In the genomic region with DNA sequence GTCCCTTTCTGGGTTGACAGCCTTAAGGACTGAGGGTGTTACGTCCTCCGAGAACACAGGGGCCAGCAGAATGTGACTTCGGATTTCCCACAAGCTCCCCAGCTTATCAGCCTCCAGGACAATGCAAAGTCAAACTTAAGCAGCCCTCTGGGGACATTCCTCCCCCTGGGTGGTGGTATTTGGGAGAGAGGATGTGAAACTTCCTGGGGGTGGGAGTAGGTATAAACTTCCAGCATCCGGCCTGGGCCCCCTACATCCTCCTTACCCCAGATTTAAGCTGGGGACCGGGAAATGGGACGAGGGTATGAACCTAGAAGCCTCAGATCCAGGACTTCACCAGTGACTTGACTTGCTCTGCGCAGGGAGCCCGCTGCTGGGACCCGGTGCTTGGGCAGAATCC, we compare ENCODE assay signal across 9 mouse cellular contexts. TPM values are rescaled to one million over a fixed set of nuclear protein-coding genes. Genes with fewer than 3 reads are reported as not detected.
DNase-seq lines count a peak whose midpoint lies in the region; ATAC-seq lines count a peak whose summit lies in the region.
"Had no signal": no experiment of that assay in that cellular context is flagged by ENCODE, and none has a peak within 500 bp of the region (broad histone marks: within the 10 kb centered on the region; RNA-seq: fewer than 3 reads in every experiment).

No protein-coding gene starts in this region.

- peak overlapping the region; percentile 81 for H3K9ac ChIP-seq in heart, embryonic 11.5 days (ENCODE audit: low read depth, low read length)

- peaks cover 30% of the 10 kb centered on the region for H3K4me1 ChIP-seq in heart, embryonic 11.5 days (ENCODE audit: control insufficient read depth, insufficient read depth, low read length)
- peaks cover 69% of the 10 kb centered on the region for H3K4me1 ChIP-seq in embryonic facial prominence, embryonic 10.5 days
- H3K4me1 ChIP-seq in midbrain, embryonic 10.5 days = peaks cover 82% of the 10 kb centered on the region

- ATAC-seq in heart, embryonic 11.5 days (replicated peaks; ENCODE audit: insufficient number of reproducible peaks, low FRiP score, low TSS enrichment) = 0 out of 2 replicates have a peak, but pooled peaks have one; percentile 0
- ATAC-seq in inflammation-experienced regulatory T-cells, adult 6 months = peak; percentile 29

- H3K27ac ChIP-seq in heart, embryonic 11.5 days (ENCODE audit: low read depth, low read length) = peak overlapping the region; percentile 82
- H3K27ac ChIP-seq in embryonic facial prominence, embryonic 10.5 days (replicated peaks) = peak overlapping the region; percentile 86
- peak overlapping the region; percentile 92 for H3K27ac ChIP-seq in midbrain, embryonic 10.5 days (replicated peaks)

- H3K27me3 ChIP-seq in heart, embryonic 11.5 days (ENCODE audit: control insufficient read depth, insufficient read depth, low read length) = no peaks in the 10 kb centered on the region
- H3K27me3 ChIP-seq in embryonic facial prominence, embryonic 10.5 days (replicated peaks; ENCODE audit: low read depth, poor library complexity, severe bottlenecking) = peaks cover 48% of the 10 kb centered on the region
- H3K27me3 ChIP-seq in midbrain, embryonic 10.5 days (ENCODE audit: low read depth, poor library complexity, severe bottlenecking) = peaks cover 55% of the 10 kb centered on the region

- WGBS in heart, embryonic 11.5 days (ENCODE audit: insufficient replicate concordance) = 2% methylated on average over 9 of the region's 9 CpGs
- 3% methylated on average over 9 of the region's 9 CpGs for WGBS in embryonic facial prominence, embryonic 10.5 days
- 5% methylated on average over 9 of the region's 9 CpGs for WGBS in midbrain, embryonic 10.5 days

- intact Hi-C loops in heart, postnatal 25 days (cut with DNase I) = loop anchor here (5.0 to 10.0 kb wide), 2 partner anchors 105 to 263 kb away; a partner anchor contains a TSS

- no peaks in the 10 kb centered on the region for H3K36me3 ChIP-seq in heart, embryonic 11.5 days (ENCODE audit: control insufficient read depth, insufficient read depth, low read length)
- no peaks in the 10 kb centered on the region for H3K36me3 ChIP-seq in embryonic facial prominence, embryonic 10.5 days (replicated peaks)
- H3K36me3 ChIP-seq in midbrain, embryonic 10.5 days = no peaks in the 10 kb centered on the region

- H3K4me3 ChIP-seq in heart, embryonic 11.5 days (ENCODE audit: low read depth, low read length) = peak overlapping the region; percentile 42
- peak overlapping the region; percentile 57 for H3K4me3 ChIP-seq in embryonic facial prominence, embryonic 10.5 days
- H3K4me3 ChIP-seq in midbrain, embryonic 10.5 days = peak overlapping the region; percentile 59

- peak overlapping the region; percentile 86 for H3K4me2 ChIP-seq in heart, embryonic 11.5 days

- no peak for DNase-seq in heart, postnatal 25 days (ENCODE audit: low spot score)
- no peak for DNase-seq in embryonic facial prominence, embryonic 10.5 days (ENCODE audit: low spot score)
- DNase-seq in midbrain, embryonic 10.5 days (ENCODE audit: low spot score) = no peak
- DNase-seq in embryo, embryonic 9.5 days (ENCODE audit: extremely low spot score) = no peak
- no peak for DNase-seq in yolk sac, embryonic 10.5 days (ENCODE audit: low spot score)
- DNase-seq in right cerebral cortex, postnatal 14 days = no peak

- no peaks in the 10 kb centered on the region for H3K9me3 ChIP-seq in heart, embryonic 11.5 days (replicated peaks; ENCODE audit: control insufficient read depth, low read length)
- H3K9me3 ChIP-seq in embryonic facial prominence, embryonic 10.5 days = no peaks in the 10 kb centered on the region
- H3K9me3 ChIP-seq in midbrain, embryonic 10.5 days (replicated peaks) = no peaks in the 10 kb centered on the region

RNA-seq across cellular contexts. Expression of a gene that starts 4.6 kb away (rescaled TPM):
- polyA plus RNA-seq in heart, embryonic 11.5 days (2014; fragmentation: Nextera tagmentation; extraction: Ambion mirVana) = 86.2 and 105 TPM in 2 replicates
- 10 to 100 TPM; 38.9 to 40.4 TPM for total RNA-seq in heart, postnatal 25 days (2021)
- polyA plus RNA-seq in embryonic facial prominence, embryonic 10.5 days (2016; fragmentation: Nextera tagmentation; extraction: Ambion mirVana) = 11.2 and 12.3 TPM in 2 replicates
- under 1 TPM in 1 of 3 experiments, not detected in 2; 0.69 TPM for polyA plus RNA-seq in inflammation-experienced regulatory T-cells, adult 6 months (2017; shearing (Covaris generic))
- 12.0 and 13.7 TPM in 2 replicates for polyA plus RNA-seq in midbrain, embryonic 10.5 days (2016; fragmentation: Nextera tagmentation; extraction: Ambion mirVana)

RNA-seq across cellular contexts. Expression of a gene that starts 16.3 kb away (rescaled TPM):
- polyA plus RNA-seq in heart, embryonic 11.5 days (2014; fragmentation: Nextera tagmentation; extraction: Ambion mirVana) = 35.2 and 38.2 TPM in 2 replicates
- 1 to 10 TPM; 7.7 to 8.1 TPM for total RNA-seq in heart, postnatal 25 days (2021)
- 80.1 and 80.9 TPM in 2 replicates for polyA plus RNA-seq in embryonic facial prominence, embryonic 10.5 days (2016; fragmentation: Nextera tagmentation; extraction: Ambion mirVana)
- 1 to 10 TPM; 3.9 to 8.2 (median 6.0) TPM for polyA plus RNA-seq in inflammation-experienced regulatory T-cells, adult 6 months (2017; shearing (Covaris generic))
- 81.3 and 81.5 TPM in 2 replicates for polyA plus RNA-seq in midbrain, embryonic 10.5 days (2016; fragmentation: Nextera tagmentation; extraction: Ambion mirVana)

RNA-seq across cellular contexts. Expression of a gene that starts 16.3 kb away (rescaled TPM):
- 0.28 TPM in 1 of 2 replicates, not detected in the other for polyA plus RNA-seq in heart, embryonic 11.5 days (2014; fragmentation: Nextera tagmentation; extraction: Ambion mirVana)
- total RNA-seq in heart, postnatal 25 days (2021) = under 1 TPM in 1 of 2 experiments, not detected in 1; 0.11 TPM
- polyA plus RNA-seq in embryonic facial prominence, embryonic 10.5 days (2016; fragmentation: Nextera tagmentation; extraction: Ambion mirVana) = 0.31 and 0.49 TPM in 2 replicates
- polyA plus RNA-seq in inflammation-experienced regulatory T-cells, adult 6 months (2017; shearing (Covaris generic)) = not detected
- 0.35 and 0.63 TPM in 2 replicates for polyA plus RNA-seq in midbrain, embryonic 10.5 days (2016; fragmentation: Nextera tagmentation; extraction: Ambion mirVana)
- total RNA-seq: neutrophil, adult 5-6 weeks had no signal

RNA-seq across cellular contexts. Expression of a gene that starts 22.6 kb away (rescaled TPM):
- polyA plus RNA-seq in heart, embryonic 11.5 days (2014; fragmentation: Nextera tagmentation; extraction: Ambion mirVana) = 0.43 and 1.2 TPM in 2 replicates
- total RNA-seq in heart, postnatal 25 days (2021) = 10 to 100 TPM in 1 of 2 experiments, 1 to 10 TPM in 1; 9.7 to 10.9 TPM
- 0.27 and 0.75 TPM in 2 replicates for polyA plus RNA-seq in embryonic facial prominence, embryonic 10.5 days (2016; fragmentation: Nextera tagmentation; extraction: Ambion mirVana)
- polyA plus RNA-seq in inflammation-experienced regulatory T-cells, adult 6 months (2017; shearing (Covaris generic)) = not detected
- 0.29 and 0.93 TPM in 2 replicates for polyA plus RNA-seq in midbrain, embryonic 10.5 days (2016; fragmentation: Nextera tagmentation; extraction: Ambion mirVana)
- total RNA-seq: neutrophil, adult 5-6 weeks had no signal

RNA-seq across cellular contexts. Expression of a gene that starts 28.1 kb away (rescaled TPM):
- polyA plus RNA-seq in heart, embryonic 11.5 days (2014; fragmentation: Nextera tagmentation; extraction: Ambion mirVana) = 0.16 TPM in 1 of 2 replicates, not detected in the other
- total RNA-seq in heart, postnatal 25 days (2021) = not detected
- polyA plus RNA-seq in embryonic facial prominence, embryonic 10.5 days (2016; fragmentation: Nextera tagmentation; extraction: Ambion mirVana) = 0.09 and 0.12 TPM in 2 replicates
- polyA plus RNA-seq in inflammation-experienced regulatory T-cells, adult 6 months (2017; shearing (Covaris generic)) = not detected
- polyA plus RNA-seq in midbrain, embryonic 10.5 days (2016; fragmentation: Nextera tagmentation; extraction: Ambion mirVana) = 0.07 and 0.17 TPM in 2 replicates
- total RNA-seq: neutrophil, adult 5-6 weeks had no signal
